Mouse (Mus musculus): ENCODE results near the gene Olfr874.
"Not testable (repeated sequence)": the region's sequence is repeated elsewhere in the genome, so short reads cannot be mapped to it uniquely, and the experiment has no call there.

The Olfr874 gene

GRCm38 (mm10) chr9:37744806-37745205 is at the start of gene Olfr874:
Olfr874 (plus strand) TSS chr9:37745106.
- no peak for DNase-seq

DNA sequence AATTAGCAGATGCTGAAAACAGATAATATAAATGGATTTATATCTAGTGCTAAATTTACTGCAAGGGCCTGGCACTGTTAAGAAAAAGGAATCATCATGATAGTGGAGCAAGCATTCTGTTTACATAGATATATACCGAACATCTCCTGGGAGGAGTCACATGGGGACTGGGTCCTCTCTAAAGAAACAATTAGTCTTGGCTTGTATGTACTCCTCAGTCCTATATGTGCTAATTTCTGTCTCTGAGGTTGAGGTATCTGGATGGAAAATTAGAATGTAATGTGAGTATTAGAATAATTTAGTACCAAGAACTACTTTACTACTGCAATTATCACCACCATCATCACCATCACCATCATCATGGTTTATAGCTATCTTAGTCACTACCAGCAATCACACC is 28.8 kb upstream of the Olfr874 start, which contains the start of gene Olfr160:
Olfr160 (minus strand) TSS at position 101 of the 400 bp plus-strand sequence.
- no peak for DNase-seq

DNA sequence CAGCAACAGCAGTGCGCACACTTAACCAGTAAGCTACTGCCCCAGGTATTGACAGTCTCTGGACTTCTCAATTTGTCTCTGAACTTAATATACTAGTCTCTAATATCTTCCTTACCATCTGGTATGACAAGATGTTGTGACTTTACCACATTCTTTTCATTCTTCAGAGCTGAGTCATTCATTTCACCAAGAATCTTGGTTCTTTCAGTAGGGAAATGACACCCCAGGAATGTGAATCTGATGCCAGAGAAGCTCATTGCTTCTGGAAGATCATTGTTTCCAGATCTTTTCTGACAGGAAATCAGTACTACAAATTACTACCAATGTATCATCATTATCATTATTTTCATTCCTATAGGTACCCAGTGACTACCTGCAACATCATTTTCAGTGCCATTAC is 10.6 kb upstream of the Olfr874 start:
- DNase-seq, result no peak

- DNase-seq, result no peak
These were observed 5.6 kb downstream of the Olfr874 start for GRCm38 (mm10) chr9:37750319-37751075.

DNA sequence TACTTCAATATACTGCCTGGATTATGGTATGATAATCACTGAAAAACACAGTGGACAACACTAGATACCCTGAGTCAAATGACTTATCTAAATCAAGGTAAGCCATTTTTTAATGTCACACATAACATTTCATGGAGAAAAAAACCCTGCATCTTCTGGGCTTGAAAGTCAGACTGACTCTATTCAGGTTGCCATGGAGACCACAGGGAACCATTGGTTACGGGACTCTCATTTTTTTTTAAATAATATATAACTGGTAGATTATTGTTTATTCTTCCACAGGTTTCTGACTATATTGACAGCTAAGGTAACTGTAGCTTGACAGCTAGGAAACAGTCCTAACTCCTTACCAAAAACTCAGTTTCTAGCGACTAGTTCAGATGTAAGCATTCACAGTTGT is 6.6 kb downstream of the Olfr874 start:
- DNase-seq, result no peak

DNA sequence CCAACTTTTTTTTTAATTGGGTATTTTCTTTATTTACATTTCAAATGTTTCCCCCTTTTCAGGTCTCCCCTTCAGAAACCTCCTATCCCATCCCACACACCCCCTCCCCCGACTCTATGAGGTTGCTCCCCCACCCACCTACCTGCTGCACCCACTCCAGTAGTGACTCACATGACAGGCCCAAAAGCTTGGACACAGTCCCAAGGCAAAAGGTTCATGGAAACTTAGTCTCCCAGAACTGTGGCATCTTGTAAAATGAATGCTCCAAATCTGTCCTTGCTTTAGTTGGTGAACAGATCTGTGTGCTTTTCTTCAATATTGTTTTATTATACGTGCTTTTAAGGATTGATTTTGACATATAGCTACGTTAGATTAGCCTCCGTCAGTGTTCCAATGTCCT is 7.1 kb downstream of the Olfr874 start:
- DNase-seq, result no peak

- no peak for DNase-seq
These were observed 16.8 kb downstream of the Olfr874 start for GRCm38 (mm10) chr9:37761728-37762127.

- no peak for DNase-seq
These were observed 17.6 kb downstream of the Olfr874 start for GRCm38 (mm10) chr9:37762541-37762940.

- no peak for DNase-seq
These were observed 25.8 kb downstream of the Olfr874 start for GRCm38 (mm10) chr9:37770661-37771060.

GRCm38 (mm10) chr9:37771759-37772158 is 26.9 kb downstream of the Olfr874 start, which contains the start of gene Olfr875:
Olfr875 (plus strand) TSS chr9:37771857.
- no peak for DNase-seq

GRCm38 (mm10) chr9:37782766-37783260 is 37.9 kb downstream of the Olfr874 start:
- DNase-seq, result no peak

DNA sequence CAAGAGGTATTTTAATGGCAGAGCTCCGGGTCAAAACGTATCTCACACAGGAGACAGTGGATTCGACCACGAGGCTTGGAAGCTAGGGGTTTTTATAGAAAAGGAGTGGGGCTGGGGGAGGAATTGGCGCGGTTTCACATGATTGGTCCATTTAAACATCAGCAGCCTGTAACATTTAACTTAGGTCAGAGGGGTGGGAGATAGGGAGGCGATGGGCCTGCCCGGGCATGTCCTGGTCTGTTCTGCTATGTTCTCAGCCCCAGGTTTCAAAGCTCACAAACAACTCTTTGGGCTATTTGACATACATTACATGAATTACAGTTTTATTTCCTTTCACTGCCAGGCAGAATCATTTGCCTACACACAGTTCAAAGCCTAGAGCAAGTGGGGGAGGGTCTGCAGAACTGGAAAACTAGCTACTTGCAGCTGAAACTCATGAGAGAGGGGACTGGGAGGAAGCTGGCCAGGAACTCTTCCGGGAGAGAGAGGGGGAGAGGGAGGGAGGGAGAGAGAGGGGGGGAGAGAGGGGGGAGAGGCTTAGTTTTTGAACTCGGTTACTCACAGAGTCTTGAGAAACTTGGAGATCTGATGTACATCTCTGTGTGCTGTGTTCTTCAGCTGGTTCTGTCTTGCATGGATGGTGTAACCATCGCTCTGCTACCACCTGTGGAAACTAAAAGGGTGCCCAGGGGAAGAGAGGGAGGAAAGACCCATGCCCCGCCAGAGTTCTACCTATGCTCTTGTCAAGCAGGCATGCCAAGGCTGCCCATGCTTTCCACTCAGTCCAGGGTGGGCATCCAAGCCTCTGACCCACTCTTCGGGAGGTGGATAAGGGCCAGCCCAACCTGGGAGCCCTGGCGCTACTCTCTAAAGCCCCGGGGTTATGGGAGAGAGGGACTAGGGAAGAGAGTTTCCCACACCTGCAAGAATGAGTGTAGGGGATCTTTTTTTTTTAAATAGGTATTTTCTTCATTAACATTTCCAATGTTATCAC is 38.8 kb downstream of the Olfr874 start:
- not testable (repeated sequence) for DNase-seq

GRCm38 (mm10) chr9:37786411-37786810 is 41.5 kb downstream of the Olfr874 start:
- no peak for DNase-seq
